Mouse (Mus musculus) lung, postnatal 0 days (tissue): ENCODE measurements around the gene B4gat1. TPM values are rescaled to one million over a fixed set of nuclear protein-coding genes. Genes with fewer than 3 reads are reported as not detected.

Experiments used
- ATAC-seq: fragments of 200-750 bp; cut with Nextera tagmentation; 2 replicates; pipeline ENCODE4 v1.8.0; 2017; ENCODE audit warnings: moderate library complexity
- DNase-seq: peaks from one replicate; pipeline ENCODE4 v3.0.0-alpha.2; 2016; ENCODE audit warnings: low spot score
- H3K27ac ChIP-seq: fragments of 300-500 bp; sonication (generic); 2 replicates; pipeline ENCODE4 v1.5.1; 2014; ENCODE audit warnings: antibody characterized with exemption, mild to moderate bottlenecking, low read length, mixed read lengths
- H3K27me3 ChIP-seq: fragments of 300-500 bp; sonication (generic); replicated peaks from 2 replicates; pipeline ENCODE4 v1.6.1; 2014; ENCODE audit warnings: low read length, mixed read lengths; ENCODE audit not compliant: insufficient read depth
- H3K36me3 ChIP-seq: fragments of 300-500 bp; sonication (generic); 2 replicates; pipeline ENCODE4 v1.6.1; 2014; ENCODE audit warnings: low read length, mixed read lengths; ENCODE audit not compliant: insufficient read depth
- H3K4me1 ChIP-seq: fragments of 300-500 bp; sonication (generic); 2 replicates; pipeline ENCODE4 v1.6.1; 2014; ENCODE audit warnings: antibody characterized with exemption, low read depth, low read length, mixed read lengths; ENCODE audit not compliant: insufficient read depth
- H3K4me2 ChIP-seq: fragments of 300-500 bp; sonication (generic); replicated peaks from 2 replicates; pipeline ENCODE4 v1.6.1; 2014; ENCODE audit warnings: low read depth, mild to moderate bottlenecking, low read length, moderate library complexity, mixed read lengths
- H3K4me3 ChIP-seq: fragments of 300-500 bp; sonication (generic); 2 replicates; pipeline ENCODE4 v1.5.1; 2014; ENCODE audit warnings: low read depth, low read length
- H3K9ac ChIP-seq: fragments of 300-500 bp; sonication (generic); replicated peaks from 2 replicates; pipeline ENCODE4 v1.6.1; 2014; ENCODE audit warnings: low read depth, mild to moderate bottlenecking
- H3K9me3 ChIP-seq: fragments of 300-500 bp; sonication (generic); 2 replicates; pipeline ENCODE4 v1.6.1; 2016; ENCODE audit warnings: low read length, mixed read lengths
- CTCF ChIP-seq: IDR thresholded peaks from 2 replicates; pipeline ENCODE4 v1.5.1; 2016; ENCODE audit warnings: antibody characterized with exemption, mild to moderate bottlenecking
- EP300 ChIP-seq: IDR thresholded peaks from 2 replicates; pipeline ENCODE4 v1.6.1; 2016; ENCODE audit warnings: antibody characterized with exemption, mild to moderate bottlenecking, control low read depth
- WGBS: fragments of 180-500 bp; shearing (Covaris S2); extraction: QIAGEN DNeasy Blood & Tissue Kit; methylation state at CpG from one replicate; pipeline ENCODE4 v1.1.7; 2014; 5-methylcytosine and 5-hydroxymethylcytosine counted together
- polyA plus RNA-seq: library from polyadenylated mRNA; unstranded; fragments of >200 nt; fragmentation: Nextera tagmentation; extraction: Ambion mirVana; gene quantifications from 2 replicates; pipeline ENCODE4 v1.2.1, GENCODE M21; 2015

The B4gat1 gene
- polyA plus RNA-seq, 1 experiment from 2014 or later = 33.8 TPM

DNA sequence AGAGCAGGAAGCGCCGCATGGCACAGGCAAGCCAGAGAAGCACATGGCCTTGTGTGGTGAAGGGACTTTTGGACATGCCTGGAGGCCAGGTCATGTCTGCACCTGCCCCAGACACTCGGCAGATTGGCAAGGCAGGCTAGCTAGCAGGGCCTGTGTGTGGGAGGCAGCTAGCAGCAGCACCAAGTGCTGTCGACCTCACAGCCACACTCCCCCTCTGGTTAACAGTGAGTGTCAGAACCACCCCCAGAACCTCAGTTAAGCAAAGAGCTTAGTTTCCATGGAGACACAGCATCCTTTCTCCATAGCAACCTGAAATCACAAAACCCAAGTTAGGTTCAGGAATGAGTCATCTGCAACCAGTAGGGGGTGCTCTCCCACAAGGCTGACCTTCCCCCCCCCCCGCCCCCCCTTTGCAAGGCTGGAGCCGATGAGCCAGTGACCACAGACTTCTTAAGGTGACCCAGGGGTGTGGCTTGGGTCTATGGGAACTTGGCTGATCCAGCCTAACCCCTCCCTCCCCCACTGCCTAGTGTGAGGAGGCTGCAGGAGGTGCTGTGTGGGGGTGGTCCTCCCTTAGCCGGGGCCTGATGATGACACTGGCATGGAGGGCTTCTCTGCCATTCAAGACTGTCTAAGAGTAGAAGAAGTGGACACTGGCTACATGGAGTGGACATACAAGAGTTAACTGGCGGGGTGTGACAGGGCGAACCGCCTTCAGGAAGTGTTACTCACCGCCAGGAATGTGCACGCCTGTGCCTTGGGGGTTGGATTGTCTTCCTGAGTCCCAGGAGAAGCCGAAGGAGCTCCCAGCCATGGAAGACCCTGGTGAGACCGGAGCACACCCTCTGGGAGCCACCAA lies 11.7 kb downstream of the B4gat1 start, which contains the start of gene Rin1:
Gene Rin1 (plus strand): TSS at position 435 of the 859 bp plus-strand sequence.
- DNase-seq = peak; percentile 92
- peak within 1 kb of the TSS; percentile 14 for H3K4me3 ChIP-seq
- ATAC-seq = peak; percentile 90
- 17% methylated on average over 13 of the region's 14 CpGs for WGBS
- 0 out of 2 replicates have a peak within 1 kb of the TSS, but pooled peaks have one; percentile 0 for H3K9ac ChIP-seq
- no peaks in the 10 kb centered on the region for H3K4me1 ChIP-seq
- H3K36me3 ChIP-seq = peaks cover 13% of the 10 kb centered on the region; the same call in 1 of the 2 replicates
- no peaks in the 10 kb centered on the region for H3K9me3 ChIP-seq
- peak within 1 kb of the TSS; percentile 54 for H3K4me2 ChIP-seq
- TF ChIP-seq CTCF (peak; percentile 71), EP300 (0 out of 2 replicates have a peak, but pooled peaks have one; percentile 12)
- peak within 1 kb of the TSS; percentile 66 for H3K27ac ChIP-seq
- H3K27me3 ChIP-seq = no peaks in the 10 kb centered on the region

DNA sequence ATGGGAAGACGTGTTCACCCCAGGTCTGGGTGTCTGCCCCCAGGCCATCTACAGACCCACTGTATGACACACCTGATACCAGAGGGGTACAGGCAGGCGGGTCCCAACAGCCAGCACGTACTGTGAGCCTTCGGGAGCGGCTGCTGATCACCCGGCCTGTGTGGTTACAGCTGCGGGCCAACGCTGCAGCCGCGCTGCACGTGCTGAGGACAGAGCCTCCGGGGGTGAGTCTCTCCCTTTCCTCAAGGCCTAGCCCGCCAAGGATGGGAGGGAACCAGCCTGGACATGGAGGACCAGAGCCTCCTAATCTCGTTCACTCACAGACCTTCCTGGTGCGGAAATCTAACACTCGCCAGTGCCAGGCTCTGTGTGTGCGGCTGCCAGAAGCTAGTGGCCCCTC lies 12.4 kb downstream of the B4gat1 start:
- H3K4me3 ChIP-seq = peak overlapping the region; percentile 14
- TF ChIP-seq EP300 (0 out of 2 replicates have a peak, but pooled peaks have one; percentile 3), CTCF (no peak)
- H3K4me1 ChIP-seq = no peaks in the 10 kb centered on the region
- ATAC-seq (peak; percentile 32), DNase-seq (peak; percentile 34)
- H3K27me3 ChIP-seq = no peaks in the 10 kb centered on the region
- H3K9me3 ChIP-seq = no peaks in the 10 kb centered on the region
- peak overlapping the region; percentile 54 for H3K4me2 ChIP-seq
- peaks cover 13% of the 10 kb centered on the region; the same call in 1 of the 2 replicates for H3K36me3 ChIP-seq
- H3K27ac ChIP-seq = peak overlapping the region; percentile 66
- H3K9ac ChIP-seq = 0 out of 2 replicates have a peak overlapping the region, but pooled peaks have one; percentile 0
- WGBS = 4% methylated on average over 17 of the region's 17 CpGs

DNA sequence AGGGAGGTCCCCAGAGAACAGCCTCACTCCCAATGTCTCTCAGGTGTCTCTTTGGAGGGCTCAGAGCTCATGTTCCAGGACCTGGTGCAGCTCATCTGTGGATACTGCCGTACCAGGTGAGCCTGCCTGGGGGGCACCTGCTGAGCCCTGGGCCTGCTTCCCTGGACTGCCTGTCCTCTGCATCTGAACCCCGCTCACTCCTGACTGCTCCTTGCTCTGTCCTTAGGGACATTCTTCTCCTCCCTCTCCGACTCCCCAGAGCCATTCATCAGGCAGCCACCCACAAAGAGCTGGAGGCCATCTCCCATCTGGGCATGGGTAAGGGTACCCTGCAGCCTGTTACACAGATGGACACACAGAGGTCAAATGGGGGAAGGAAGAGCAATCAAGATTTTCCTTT lies 12.9 kb downstream of the B4gat1 start:
- no peaks in the 10 kb centered on the region for H3K9me3 ChIP-seq
- WGBS = 35% methylated on average over 2 of the region's 3 CpGs
- H3K9ac ChIP-seq = no peak overlapping the region
- H3K27ac ChIP-seq = no peak overlapping the region
- H3K4me2 ChIP-seq = peak overlapping the region; percentile 54
- DNase-seq (no peak), ATAC-seq (no peak)
- H3K27me3 ChIP-seq = no peaks in the 10 kb centered on the region
- TF ChIP-seq EP300 = no peak
- no peak for TF ChIP-seq CTCF
- H3K4me1 ChIP-seq = no peaks in the 10 kb centered on the region
- H3K36me3 ChIP-seq = peaks cover 13% of the 10 kb centered on the region; the same call in 1 of the 2 replicates
- peak overlapping the region; percentile 14 for H3K4me3 ChIP-seq

DNA sequence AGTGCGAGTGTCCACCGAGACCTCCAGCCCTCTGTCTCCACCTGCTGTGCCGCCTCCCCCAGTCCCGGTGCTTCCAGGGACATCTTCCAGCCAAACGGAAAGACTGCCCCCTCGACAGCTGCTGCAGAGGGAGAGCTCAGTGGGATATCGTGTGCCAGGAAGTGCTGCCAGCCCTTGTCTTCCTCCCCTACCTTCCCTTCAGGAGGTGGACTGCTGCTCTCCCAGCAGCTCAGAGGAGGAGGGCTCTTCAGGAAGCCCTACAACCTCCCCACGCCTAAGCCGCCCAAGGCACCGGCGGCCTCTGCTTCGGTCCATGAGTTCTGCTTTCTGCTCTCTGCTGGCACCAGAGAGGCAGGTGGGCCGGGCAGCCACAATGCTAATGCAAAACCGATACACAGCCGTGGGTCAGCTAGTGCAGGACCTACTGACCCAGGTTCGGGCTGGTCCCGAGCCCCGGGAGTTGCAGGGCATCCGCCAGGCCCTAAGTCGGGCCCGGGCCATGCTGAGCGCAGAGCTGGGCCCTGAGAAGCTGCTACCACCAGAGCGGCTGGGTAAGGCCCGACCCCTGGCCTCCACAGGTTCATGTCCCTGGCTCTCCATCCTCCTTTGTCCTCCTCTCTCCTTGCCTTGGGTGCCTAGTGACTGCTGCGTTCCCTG lies 13.7 kb downstream of the B4gat1 start:
- peaks cover 10% of the 10 kb centered on the region; the same call in 1 of the 2 replicates for H3K36me3 ChIP-seq
- H3K27ac ChIP-seq = no peak overlapping the region
- no peak overlapping the region for H3K9ac ChIP-seq
- TF ChIP-seq EP300 (no peak), CTCF (no peak)
- no peaks in the 10 kb centered on the region for H3K4me1 ChIP-seq
- H3K4me3 ChIP-seq = no peak overlapping the region
- WGBS = 44% methylated on average over 24 of the region's 25 CpGs
- H3K27me3 ChIP-seq = no peaks in the 10 kb centered on the region
- 0 out of 2 replicates have a peak overlapping the region, but pooled peaks have one; percentile 14 for H3K4me2 ChIP-seq
- DNase-seq = no peak
- no peaks in the 10 kb centered on the region for H3K9me3 ChIP-seq
- no peak for ATAC-seq

DNA sequence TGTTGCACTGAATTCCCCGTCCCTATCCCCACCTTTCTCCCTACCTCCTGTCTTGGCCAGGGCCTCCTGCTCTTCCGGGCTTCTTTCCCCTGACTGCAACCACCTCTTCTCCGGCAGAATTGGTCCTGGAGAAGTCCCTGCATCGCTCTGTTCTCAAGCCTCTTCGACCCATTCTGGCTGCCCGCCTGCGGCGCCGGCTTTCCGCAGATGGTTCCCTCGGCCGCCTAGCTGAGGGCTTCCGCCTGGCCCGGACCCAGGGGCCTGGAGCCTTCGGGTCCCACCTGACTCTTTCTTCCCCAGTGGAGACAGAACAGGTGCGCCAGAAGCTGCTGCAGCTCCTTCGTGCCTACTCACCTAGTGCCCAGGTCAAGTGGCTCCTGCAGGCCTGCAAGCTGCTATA lies 14.2 kb downstream of the B4gat1 start:
- Histone ChIP-seq H3K4me2 (no peak overlapping the region), H3K9me3 (no peaks in the 10 kb centered on the region), H3K36me3 (peaks cover 8% of the 10 kb centered on the region; the same call in 1 of the 2 replicates), H3K4me1 (no peaks in the 10 kb centered on the region), H3K27ac (no peak overlapping the region), H3K9ac (no peak overlapping the region), H3K27me3 (no peaks in the 10 kb centered on the region), H3K4me3 (no peak overlapping the region)
- DNase-seq = no peak
- ATAC-seq = no peak
- TF ChIP-seq CTCF (no peak), EP300 (no peak)
- 68% methylated on average over 17 of the region's 17 CpGs for WGBS

DNA sequence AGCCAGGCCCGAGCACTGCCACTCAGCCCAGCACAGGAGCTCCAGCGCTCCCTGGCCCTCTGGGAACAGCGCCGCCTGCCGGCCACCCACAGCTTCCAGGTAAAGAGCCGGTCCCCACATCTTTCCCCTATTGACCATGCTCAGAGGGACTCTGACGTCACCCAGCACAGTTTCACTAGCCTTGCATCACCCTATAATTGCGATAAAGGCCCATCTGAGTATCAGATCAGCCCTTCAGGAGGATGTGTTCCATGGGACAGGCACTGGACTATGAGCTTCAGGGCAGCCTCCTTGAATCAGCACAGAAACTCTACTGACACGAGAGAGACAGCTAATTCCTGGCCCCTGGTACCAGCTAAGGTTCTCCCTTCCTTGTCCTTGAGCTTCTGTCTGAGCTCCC lies 15.3 kb downstream of the B4gat1 start:
- 28% methylated on average over 9 of the region's 9 CpGs for WGBS
- DNase-seq (peak; percentile 76), ATAC-seq (peak; percentile 8; the same call in 1 of the 2 replicates)
- H3K4me2 ChIP-seq = no peak overlapping the region
- H3K9ac ChIP-seq = no peak overlapping the region
- no peak overlapping the region for H3K27ac ChIP-seq
- no peaks in the 10 kb centered on the region for H3K9me3 ChIP-seq
- peaks cover 4% of the 10 kb centered on the region; the same call in 1 of the 2 replicates for H3K36me3 ChIP-seq
- H3K4me3 ChIP-seq = no peak overlapping the region
- TF ChIP-seq CTCF = peak; percentile 82
- no peak for TF ChIP-seq EP300
- no peaks in the 10 kb centered on the region for H3K27me3 ChIP-seq
- no peaks in the 10 kb centered on the region for H3K4me1 ChIP-seq
